Mouse (Mus musculus): ENCODE measurements around the gene Vkorc1l1. TPM values are rescaled to one million over a fixed set of nuclear protein-coding genes. Genes with fewer than 3 reads are reported as not detected.

The Vkorc1l1 gene
- polyA plus RNA-seq, 1 experiment from 2014 or later = 31.3 TPM

GRCm38 (mm10) chr5:129952143-129952542 lies 10.4 kb downstream of the Vkorc1l1 start:
- no peak for ATAC-seq (ENCODE audit: low FRiP score, low read depth)
- H3K27me3 ChIP-seq = no peaks in the 10 kb centered on the region
- H3K36me3 ChIP-seq = no peaks in the 10 kb centered on the region
- no peak overlapping the region for H3K4me3 ChIP-seq
- H3K9me3 ChIP-seq = no peaks in the 10 kb centered on the region
- 99% methylated on average over 4 of the region's 4 CpGs for WGBS
- H3K4me1 ChIP-seq (replicated peaks) = no peaks in the 10 kb centered on the region
- H3K27ac ChIP-seq (replicated peaks) = no peak overlapping the region
- H3K4me2 ChIP-seq = no peak overlapping the region
- H3K9ac ChIP-seq = no peak overlapping the region

GRCm38 (mm10) chr5:129954473-129955254 lies 12.9 kb downstream of the Vkorc1l1 start:
- no peak overlapping the region for H3K9ac ChIP-seq
- WGBS = 91% methylated on average over 5 of the region's 5 CpGs
- H3K9me3 ChIP-seq = no peaks in the 10 kb centered on the region
- no peak overlapping the region for H3K4me3 ChIP-seq
- no peak overlapping the region for H3K27ac ChIP-seq (replicated peaks)
- H3K27me3 ChIP-seq = no peaks in the 10 kb centered on the region
- no peak overlapping the region for H3K4me2 ChIP-seq
- no peaks in the 10 kb centered on the region for H3K36me3 ChIP-seq
- ATAC-seq (ENCODE audit: low FRiP score, low read depth) = no peak
- no peaks in the 10 kb centered on the region for H3K4me1 ChIP-seq (replicated peaks)

- Histone ChIP-seq H3K9me3 (no peaks in the 10 kb centered on the region), H3K27ac (replicated peaks) (no peak overlapping the region), H3K4me3 (no peak overlapping the region), H3K36me3 (no peaks in the 10 kb centered on the region; the same call in 1 of the 2 replicates), H3K9ac (no peak overlapping the region), H3K4me2 (no peak overlapping the region), H3K4me1 (replicated peaks) (no peaks in the 10 kb centered on the region), H3K27me3 (no peaks in the 10 kb centered on the region)
- WGBS = 87% methylated on average over 6 of the region's 6 CpGs
- ATAC-seq (ENCODE audit: low FRiP score, low read depth) = no peak
Measured at GRCm38 (mm10) chr5:129955792-129956191, 14.0 kb downstream of the Vkorc1l1 start.

GRCm38 (mm10) chr5:129963224-129963623 lies 21.5 kb downstream of the Vkorc1l1 start:
- no peak for ATAC-seq (ENCODE audit: low FRiP score, low read depth)
- H3K4me1 ChIP-seq (replicated peaks) = no peaks in the 10 kb centered on the region
- no peaks in the 10 kb centered on the region for H3K27me3 ChIP-seq
- no peaks in the 10 kb centered on the region; the same call in 1 of the 2 replicates for H3K36me3 ChIP-seq
- H3K4me3 ChIP-seq = no peak overlapping the region
- H3K9me3 ChIP-seq = no peaks in the 10 kb centered on the region
- no peak overlapping the region for H3K9ac ChIP-seq
- H3K27ac ChIP-seq (replicated peaks) = no peak overlapping the region
- no peak overlapping the region for H3K4me2 ChIP-seq
- WGBS = 82% methylated on average over 4 of the region's 4 CpGs

- H3K4me3 ChIP-seq = no peak overlapping the region
- no peaks in the 10 kb centered on the region for H3K4me1 ChIP-seq (replicated peaks)
- H3K36me3 ChIP-seq = no peaks in the 10 kb centered on the region
- no peaks in the 10 kb centered on the region for H3K27me3 ChIP-seq
- no peak overlapping the region for H3K27ac ChIP-seq (replicated peaks)
- 93% methylated on average over 3 of the region's 3 CpGs for WGBS
- H3K4me2 ChIP-seq = no peak overlapping the region
- H3K9me3 ChIP-seq = no peaks in the 10 kb centered on the region
- no peak overlapping the region for H3K9ac ChIP-seq
- no peak for ATAC-seq (ENCODE audit: low FRiP score, low read depth)
Measured at GRCm38 (mm10) chr5:129966448-129966847, 24.7 kb downstream of the Vkorc1l1 start.

- no peaks in the 10 kb centered on the region for H3K27me3 ChIP-seq
- H3K9ac ChIP-seq = no peak overlapping the region
- H3K9me3 ChIP-seq = no peaks in the 10 kb centered on the region
- H3K4me2 ChIP-seq = no peak overlapping the region
- 0 out of 2 replicates have a peak, but pooled peaks cover 3% of the 10 kb centered on the region for H3K36me3 ChIP-seq
- H3K27ac ChIP-seq (replicated peaks) = no peak overlapping the region
- 82% methylated on average over 7 of the region's 7 CpGs for WGBS
- ATAC-seq (ENCODE audit: low FRiP score, low read depth) = no peak
- H3K4me3 ChIP-seq = no peak overlapping the region
- H3K4me1 ChIP-seq (replicated peaks) = no peaks in the 10 kb centered on the region
Measured at GRCm38 (mm10) chr5:129968417-129968816, 26.6 kb downstream of the Vkorc1l1 start.

- Histone ChIP-seq H3K4me3 (no peak overlapping the region), H3K9me3 (no peaks in the 10 kb centered on the region), H3K36me3 (0 out of 2 replicates have a peak, but pooled peaks cover 3% of the 10 kb centered on the region), H3K4me2 (no peak overlapping the region), H3K9ac (no peak overlapping the region), H3K27me3 (no peaks in the 10 kb centered on the region), H3K4me1 (replicated peaks) (no peaks in the 10 kb centered on the region), H3K27ac (replicated peaks) (no peak overlapping the region)
- WGBS = 93% methylated on average over 4 of the region's 4 CpGs
- no peak for ATAC-seq (ENCODE audit: low FRiP score, low read depth)
Measured at GRCm38 (mm10) chr5:129971491-129971890, 29.7 kb downstream of the Vkorc1l1 start.

GRCm38 (mm10) chr5:129974354-129974753 lies 32.6 kb downstream of the Vkorc1l1 start:
- Histone ChIP-seq H3K36me3 (0 out of 2 replicates have a peak, but pooled peaks cover 3% of the 10 kb centered on the region), H3K9ac (no peak overlapping the region), H3K4me1 (replicated peaks) (no peaks in the 10 kb centered on the region), H3K27me3 (no peaks in the 10 kb centered on the region), H3K4me2 (no peak overlapping the region), H3K27ac (replicated peaks) (no peak overlapping the region), H3K4me3 (no peak overlapping the region), H3K9me3 (no peaks in the 10 kb centered on the region)
- WGBS = 97% methylated on average over 4 of the region's 4 CpGs
- no peak for ATAC-seq (ENCODE audit: low FRiP score, low read depth)

GRCm38 (mm10) chr5:129974866-129975311 lies 33.1 kb downstream of the Vkorc1l1 start:
- Histone ChIP-seq H3K4me3 (no peak overlapping the region), H3K9ac (no peak overlapping the region), H3K4me2 (no peak overlapping the region), H3K27me3 (no peaks in the 10 kb centered on the region), H3K9me3 (no peaks in the 10 kb centered on the region), H3K4me1 (replicated peaks) (no peaks in the 10 kb centered on the region), H3K36me3 (0 out of 2 replicates have a peak, but pooled peaks cover 3% of the 10 kb centered on the region), H3K27ac (replicated peaks) (no peak overlapping the region)
- WGBS = 88% methylated on average over 4 of the region's 4 CpGs
- ATAC-seq (ENCODE audit: low FRiP score, low read depth) = no peak

- H3K4me2 ChIP-seq = no peak overlapping the region
- ATAC-seq (ENCODE audit: low FRiP score, low read depth) = no peak
- H3K27me3 ChIP-seq = no peaks in the 10 kb centered on the region
- no peaks in the 10 kb centered on the region for H3K4me1 ChIP-seq (replicated peaks)
- 81% methylated on average over 4 of the region's 4 CpGs for WGBS
- H3K9ac ChIP-seq = no peak overlapping the region
- no peak overlapping the region for H3K4me3 ChIP-seq
- no peaks in the 10 kb centered on the region for H3K36me3 ChIP-seq
- no peak overlapping the region for H3K27ac ChIP-seq (replicated peaks)
- no peaks in the 10 kb centered on the region for H3K9me3 ChIP-seq
Measured at GRCm38 (mm10) chr5:129977768-129978167, 36.0 kb downstream of the Vkorc1l1 start.

GRCm38 (mm10) chr5:129978608-129979007 lies 36.8 kb downstream of the Vkorc1l1 start:
- H3K9me3 ChIP-seq = no peaks in the 10 kb centered on the region
- H3K4me1 ChIP-seq (replicated peaks) = no peaks in the 10 kb centered on the region
- no peak overlapping the region for H3K4me2 ChIP-seq
- no peak overlapping the region for H3K9ac ChIP-seq
- no peak for ATAC-seq (ENCODE audit: low FRiP score, low read depth)
- no peaks in the 10 kb centered on the region for H3K27me3 ChIP-seq
- H3K27ac ChIP-seq (replicated peaks) = no peak overlapping the region
- WGBS = 92% methylated on average over 5 of the region's 5 CpGs
- no peak overlapping the region for H3K4me3 ChIP-seq
- H3K36me3 ChIP-seq = no peaks in the 10 kb centered on the region

GRCm38 (mm10) chr5:129980216-129980615 lies 38.4 kb downstream of the Vkorc1l1 start:
- H3K36me3 ChIP-seq = 0 out of 2 replicates have a peak, but pooled peaks cover 4% of the 10 kb centered on the region
- no peaks in the 10 kb centered on the region for H3K9me3 ChIP-seq
- H3K27me3 ChIP-seq = no peaks in the 10 kb centered on the region
- no peak overlapping the region for H3K9ac ChIP-seq
- no peaks in the 10 kb centered on the region for H3K4me1 ChIP-seq (replicated peaks)
- no peak for ATAC-seq (ENCODE audit: low FRiP score, low read depth)
- no peak overlapping the region for H3K4me3 ChIP-seq
- no peak overlapping the region for H3K4me2 ChIP-seq
- no peak overlapping the region for H3K27ac ChIP-seq (replicated peaks)
- WGBS = 80% methylated on average over 3 of the region's 3 CpGs

All from hindbrain, embryonic 15.5 days (tissue).